Mouse (Mus musculus) liver, embryonic 14.5 days (tissue): ENCODE data around the gene Irs4. TPM values are rescaled to one million over a fixed set of nuclear protein-coding genes. Genes with fewer than 3 reads are reported as not detected.

Source experiments
- ATAC-seq: fragments of 200-750 bp; cut with Nextera tagmentation; 2 replicates; pipeline ENCODE4 v1.8.0; 2017; ENCODE audit warnings: moderate number of reproducible peaks, mild to moderate bottlenecking, moderate library complexity; ENCODE audit not compliant: insufficient read depth
- DNase-seq, 3 experiments: peaks; one replicate each; pipeline ENCODE4 v3.0.0-alpha.2; 2012 to 2013; ENCODE audit warnings: low read depth in 3 of 3, low spot score in 3 of 3
- H3K27ac ChIP-seq: fragments of 300-500 bp; sonication (generic); 2 replicates; pipeline ENCODE4 v1.5.1; 2014; ENCODE audit warnings: moderate library complexity, mild to moderate bottlenecking, control low read depth, inconsistent platforms
- H3K27me3 ChIP-seq: fragments of 300-500 bp; sonication (generic); 2 replicates; pipeline ENCODE4 v1.6.1; 2014; ENCODE audit warnings: mild to moderate bottlenecking, low read length, moderate library complexity; ENCODE audit not compliant: control insufficient read depth, insufficient read depth
- H3K36me3 ChIP-seq: fragments of 300-500 bp; sonication (generic); replicated peaks from 2 replicates; pipeline ENCODE4 v1.6.1; 2014; ENCODE audit warnings: low read depth; ENCODE audit not compliant: control insufficient read depth, insufficient read depth
- H3K4me1 ChIP-seq, 2 experiments: fragments of 200-500 bp in 1 of 2; fragments of 300-500 bp in 1 of 2; sonication (generic) in 1 of 2; replicated peaks; 2 replicates each; pipeline ENCODE4 v1.6.1; 2012 to 2014; ENCODE audit warnings: antibody characterized with exemption in 1 of 2, inconsistent platforms in 1 of 2, low read length in 1 of 2; ENCODE audit not compliant: control insufficient read depth in 2 of 2, insufficient read depth in 2 of 2
- H3K4me2 ChIP-seq: fragments of 300-500 bp; sonication (generic); 2 replicates; pipeline ENCODE4 v1.6.1; 2014; ENCODE audit warnings: low read depth, mild to moderate bottlenecking, control low read depth, moderate library complexity
- H3K4me3 ChIP-seq, 2 experiments: fragments of 200-500 bp in 1 of 2; fragments of 300-500 bp in 1 of 2; sonication (generic) in 1 of 2; 2 replicates each; pipeline ENCODE4 v1.5.1; 2012 to 2014; ENCODE audit warnings: low read depth in 2 of 2, low read length in 2 of 2, mild to moderate bottlenecking in 2 of 2, control low read depth in 1 of 2, inconsistent platforms in 1 of 2, moderate library complexity in 1 of 2; ENCODE audit not compliant: insufficient read depth in 1 of 2
- H3K9ac ChIP-seq: fragments of 300-500 bp; sonication (generic); replicated peaks from 2 replicates; pipeline ENCODE4 v1.6.1; 2014; ENCODE audit warnings: mild to moderate bottlenecking, control low read depth, moderate library complexity
- H3K9me3 ChIP-seq: fragments of 300-500 bp; sonication (generic); 2 replicates; pipeline ENCODE4 v1.6.1; 2016; ENCODE audit warnings: low read length, mixed read lengths; ENCODE audit not compliant: control insufficient read depth
- CTCF ChIP-seq: IDR thresholded peaks from 2 replicates; pipeline ENCODE4 v1.5.1; 2016; ENCODE audit warnings: antibody characterized with exemption, low read depth, control low read depth
- EP300 ChIP-seq: IDR thresholded peaks from 2 replicates; pipeline ENCODE4 v1.6.1; 2016; ENCODE audit warnings: antibody characterized with exemption, low read depth
- WGBS: fragments of 180-500 bp; shearing (Covaris S2); extraction: QIAGEN DNeasy Blood & Tissue Kit; methylation state at CpG from one replicate; pipeline ENCODE4 v1.1.7; 2014; ENCODE audit not compliant: insufficient replicate concordance; 5-methylcytosine and 5-hydroxymethylcytosine counted together
- polyA plus RNA-seq, 2 experiments: library from polyadenylated mRNA; depleted of rRNA in 1 of 2; stranded (reverse) in 1 of 2; unstranded in 1 of 2; fragments of >200 nt; fragmentation: Nextera tagmentation in 1 of 2; extraction: Ambion mirVana in 1 of 2; gene quantifications; 2 replicates each; pipeline versions ENCODE4 v1.2.1 to v1.2.3; 2012 to 2014

Gene Irs4
- polyA plus RNA-seq, 2 experiments: not detected

DNA sequence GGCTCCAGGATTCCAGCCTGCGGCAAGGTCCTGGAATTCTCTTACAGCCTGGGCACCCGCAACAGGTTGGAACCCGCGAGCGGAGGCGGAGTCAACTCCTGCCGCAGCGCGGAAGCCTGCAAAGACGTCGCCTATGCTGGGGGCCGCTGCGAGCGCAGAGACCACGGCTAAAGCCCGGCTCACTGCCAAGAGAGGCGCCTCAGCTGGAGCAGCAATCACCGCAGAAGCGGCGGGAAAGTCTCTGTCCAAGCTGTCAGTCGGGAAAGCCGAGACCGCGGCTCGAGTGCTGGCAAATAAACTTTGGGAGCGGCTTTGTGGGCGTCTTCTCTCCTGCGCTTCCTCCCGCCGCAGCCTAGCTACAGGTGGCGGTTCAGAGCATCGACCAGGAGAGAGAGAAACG lies 3.3 kb downstream of the Irs4 start:
- TF ChIP-seq CTCF (no peak), EP300 (no peak)
- WGBS: 12% methylated on average over 30 of the region's 33 CpGs
- ATAC-seq (no peak), DNase-seq (no peak)
- no peaks in the 10 kb centered on the region for H3K4me1 ChIP-seq
- no peak overlapping the region for H3K27ac ChIP-seq
- peak overlapping the region; percentile 20; the same call in 1 of the 2 replicates for H3K4me2 ChIP-seq
- H3K9me3 ChIP-seq: no peaks in the 10 kb centered on the region
- no peaks in the 10 kb centered on the region for H3K36me3 ChIP-seq
- no peak overlapping the region for H3K9ac ChIP-seq
- H3K4me3 ChIP-seq: no peak overlapping the region
- H3K27me3 ChIP-seq: peaks cover 52% of the 10 kb centered on the region

Other genes starting within 250 kb of the Irs4 start
- 0.48 and 0.57 TPM in 2 replicates for gene Col4a5, start 249.9 kb downstream of the Irs4 start, polyA plus RNA-seq (2012; rRNA removed)
- gene Col4a5, start 249.9 kb downstream of the Irs4 start, polyA plus RNA-seq (2014; fragmentation: Nextera tagmentation; extraction: Ambion mirVana): 0.39 and 0.54 TPM in 2 replicates
- not detected in 2 replicates for gene Gm15294, start 150.0 kb upstream of the Irs4 start, polyA plus RNA-seq (2012; rRNA removed)
- 0.47 TPM in 1 of 2 replicates, not detected in the other for gene Gm15294, start 150.0 kb upstream of the Irs4 start, polyA plus RNA-seq (2014; fragmentation: Nextera tagmentation; extraction: Ambion mirVana)